Mouse (Mus musculus): ENCODE results near the gene Khsrp.

- TF ChIP-seq USF1 (IDR thresholded peaks at IDR 0.05; ENCODE audit: low read depth): no peak
- no peak for TF ChIP-seq POLR2A (IDR thresholded peaks at IDR 0.05; ENCODE audit: insufficient read length, low read depth)
- no peak for TF ChIP-seq TCF12 (IDR thresholded peaks at IDR 0.05; ENCODE audit: insufficient read depth, poor library complexity, severe bottlenecking)
- no peak for TF ChIP-seq MAX (IDR thresholded peaks at IDR 0.05; ENCODE audit: low read depth)
- no peak for TF ChIP-seq MYOG (IDR thresholded peaks at IDR 0.05; ENCODE audit: control insufficient read depth in 1 of 3, insufficient read depth in 1 of 3, insufficient read length in 2 of 3, low read depth in 2 of 3)
- no peak for TF ChIP-seq CEBPB (IDR thresholded peaks at IDR 0.05; ENCODE audit: insufficient read depth, poor library complexity, severe bottlenecking)
- no peak for TF ChIP-seq SRF (IDR thresholded peaks at IDR 0.05; ENCODE audit: control insufficient read depth, insufficient read length, low read depth)
- no peak for TF ChIP-seq TCF3 (IDR thresholded peaks at IDR 0.05; ENCODE audit: insufficient read length, low read depth)
Measured at GRCm38 (mm10) chr17:57062011-57062521, 30.7 kb upstream of the Khsrp start.
